In genomic region chr2:59036433-59036832, GRCm38 (mm10) we compare ENCODE assay signal across 17 mouse cellular contexts.
A peak's percentile ranks its signal among the peaks of the same experiment; 100 is the strongest.
DNase-seq lines count a peak whose midpoint lies in the region; ATAC-seq lines count a peak whose summit lies in the region.
"Had no signal": no experiment of that assay in that cellular context is flagged by ENCODE, and none has a peak within 500 bp of the region (broad histone marks: within the 10 kb centered on the region; RNA-seq: fewer than 3 reads in every experiment).

No protein-coding gene starts in this region.

- WGBS in hindbrain, embryonic 11.5 days = 44% methylated on average over 6 of the region's 6 CpGs
- WGBS in hindbrain, embryonic 14.5 days = 54% methylated on average over 6 of the region's 6 CpGs
- WGBS in lung, embryonic 16.5 days = 35% methylated on average over 6 of the region's 6 CpGs

- no peaks in the 10 kb centered on the region for H3K36me3 ChIP-seq in hindbrain, embryonic 11.5 days (ENCODE audit: control insufficient read depth, insufficient read depth, low read length)
- no peaks in the 10 kb centered on the region for H3K36me3 ChIP-seq in hindbrain, embryonic 14.5 days (replicated peaks; ENCODE audit: control insufficient read depth, insufficient read depth)
- no peaks in the 10 kb centered on the region for H3K36me3 ChIP-seq in lung, embryonic 16.5 days (ENCODE audit: control insufficient read depth, insufficient read depth, low read length)
- H3K36me3 ChIP-seq: heart, embryonic 15.5 days; hindbrain, embryonic 15.5 days; liver, embryonic 13.5 days; neural tube, embryonic 13.5 days had no signal

- H3K4me3 ChIP-seq in hindbrain, embryonic 11.5 days (ENCODE audit: low read depth, low read length) = no peak overlapping the region
- no peak overlapping the region for H3K4me3 ChIP-seq in hindbrain, embryonic 14.5 days (replicated peaks; ENCODE audit: low read length)
- no peak overlapping the region for H3K4me3 ChIP-seq in lung, embryonic 16.5 days (ENCODE audit: low read length)
- H3K4me3 ChIP-seq: heart, embryonic 15.5 days; hindbrain, embryonic 15.5 days; layer of hippocampus, adult 2 months; left cerebral cortex, adult 2 months; liver, embryonic 13.5 days; neural tube, embryonic 13.5 days had no signal

- peak; percentile 20 for DNase-seq in hindbrain, embryonic 11.5 days (ENCODE audit: low spot score)
- DNase-seq in hindbrain, embryonic 14.5 days (ENCODE audit: low spot score) = no peak
- no peak for DNase-seq in lung, postnatal 14 days
- DNase-seq in cerebellum, adult 9-10 months = peak; percentile 79
- DNase-seq in layer of hippocampus, adult 11-12 months (ENCODE audit: low spot score) = no peak
- DNase-seq in neural tube, embryonic 10.5 days (ENCODE audit: extremely low spot score, low spot score) = no peak
- DNase-seq: adrenal gland, adult 8-10 months; heart, adult 18-20 months; liver, embryonic 13.5 days; right cerebral cortex, postnatal 25 days; thymus, postnatal 36 days had no signal

- no peaks in the 10 kb centered on the region for H3K9me3 ChIP-seq in hindbrain, embryonic 11.5 days (ENCODE audit: control insufficient read depth, low read length)
- H3K9me3 ChIP-seq in hindbrain, embryonic 14.5 days (ENCODE audit: control insufficient read depth, low read length) = no peaks in the 10 kb centered on the region
- no peaks in the 10 kb centered on the region for H3K9me3 ChIP-seq in lung, embryonic 16.5 days (ENCODE audit: control insufficient read depth, low read length)
- H3K9me3 ChIP-seq: heart, embryonic 15.5 days; hindbrain, embryonic 15.5 days; liver, embryonic 13.5 days; neural tube, embryonic 13.5 days had no signal

- no peak overlapping the region for H3K4me2 ChIP-seq in hindbrain, embryonic 11.5 days (replicated peaks; ENCODE audit: low read depth, low read length)
- H3K4me2 ChIP-seq in hindbrain, embryonic 14.5 days (replicated peaks) = no peak overlapping the region
- H3K4me2 ChIP-seq in lung, embryonic 16.5 days (ENCODE audit: low read depth, low read length) = no peak overlapping the region
- H3K4me2 ChIP-seq: heart, embryonic 15.5 days; hindbrain, embryonic 15.5 days; liver, embryonic 13.5 days; neural tube, embryonic 13.5 days had no signal

- H3K27ac ChIP-seq in hindbrain, embryonic 11.5 days (ENCODE audit: low read depth, low read length) = no peak overlapping the region
- no peak overlapping the region for H3K27ac ChIP-seq in hindbrain, embryonic 14.5 days
- no peak overlapping the region for H3K27ac ChIP-seq in lung, embryonic 16.5 days (ENCODE audit: low read length)
- H3K27ac ChIP-seq: heart, embryonic 15.5 days; hindbrain, embryonic 15.5 days; layer of hippocampus, adult 2 months; left cerebral cortex, adult 2 months; liver, embryonic 13.5 days; neural tube, embryonic 13.5 days had no signal

- ATAC-seq in hindbrain, embryonic 11.5 days (ENCODE audit: low FRiP score) = no peak
- ATAC-seq in hindbrain, embryonic 14.5 days (ENCODE audit: low FRiP score) = no peak
- ATAC-seq in lung, embryonic 16.5 days (ENCODE audit: low read depth) = peak; percentile 56; the same call in 1 of the 2 replicates

- H3K9ac ChIP-seq in hindbrain, embryonic 11.5 days (ENCODE audit: low read depth, low read length) = no peak overlapping the region
- H3K9ac ChIP-seq in hindbrain, embryonic 14.5 days = no peak overlapping the region
- no peak overlapping the region for H3K9ac ChIP-seq in lung, embryonic 16.5 days (ENCODE audit: low read length)
- H3K9ac ChIP-seq: heart, embryonic 15.5 days; hindbrain, embryonic 15.5 days; liver, embryonic 13.5 days; neural tube, embryonic 13.5 days had no signal

- H3K27me3 ChIP-seq in hindbrain, embryonic 11.5 days (ENCODE audit: control insufficient read depth, insufficient read depth, low read length) = no peaks in the 10 kb centered on the region
- H3K27me3 ChIP-seq in hindbrain, embryonic 14.5 days (ENCODE audit: control insufficient read depth, insufficient read depth, low read length) = no peaks in the 10 kb centered on the region
- H3K27me3 ChIP-seq in lung, embryonic 16.5 days (ENCODE audit: control insufficient read depth, insufficient read depth, low read depth, low read length) = no peaks in the 10 kb centered on the region; the same call in 1 of the 2 replicates
- H3K27me3 ChIP-seq: heart, embryonic 15.5 days; hindbrain, embryonic 15.5 days; liver, embryonic 13.5 days; neural tube, embryonic 13.5 days had no signal

- H3K4me1 ChIP-seq in hindbrain, embryonic 11.5 days (replicated peaks; ENCODE audit: control insufficient read depth, insufficient read depth, low read length) = no peaks in the 10 kb centered on the region
- no peaks in the 10 kb centered on the region for H3K4me1 ChIP-seq in hindbrain, embryonic 14.5 days (replicated peaks; ENCODE audit: control insufficient read depth, insufficient read depth, low read length)
- H3K4me1 ChIP-seq in lung, embryonic 16.5 days (replicated peaks; ENCODE audit: control insufficient read depth, insufficient read depth, low read length) = no peaks in the 10 kb centered on the region
- H3K4me1 ChIP-seq: hindbrain, embryonic 15.5 days; liver, embryonic 13.5 days; neural tube, embryonic 13.5 days had no signal

Comparison
In these comparisons a context has a peak if more than half of its experiments do, and no peak if none do; other contexts are left out.
1. DNase-seq: peak in hindbrain, embryonic 11.5 days (single experiment) and cerebellum, adult 9-10 months (single experiment); none in hindbrain, embryonic 14.5 days (single experiment), lung, postnatal 14 days (single experiment), layer of hippocampus, adult 11-12 months (single experiment) and neural tube, embryonic 10.5 days (single experiment).